Mouse (Mus musculus) midbrain, postnatal 0 days (tissue): Measurements from ENCODE around the gene Tbc1d1. TPM values are rescaled to one million over a fixed set of nuclear protein-coding genes. Genes with fewer than 3 reads are reported as not detected.
A peak's percentile ranks its signal among the peaks of the same experiment; 100 is the strongest.
"Not testable (repeated sequence)": the region's sequence is repeated elsewhere in the genome, so short reads cannot be mapped to it uniquely, and the experiment has no call there.

Source experiments
- ATAC-seq: fragments of 200-750 bp; cut with Nextera tagmentation; 2 replicates; pipeline ENCODE4 v1.8.0; 2017; ENCODE audit warnings: moderate number of reproducible peaks, mild to moderate bottlenecking, moderate TSS enrichment, moderate library complexity; ENCODE audit not compliant: low FRiP score
- DNase-seq: peaks from one replicate; pipeline ENCODE4 v3.0.0-alpha.2; 2015; ENCODE audit warnings: low spot score
- H3K27ac ChIP-seq: fragments of 300-500 bp; sonication (generic); 2 replicates; pipeline ENCODE4 v1.5.1; 2014; ENCODE audit warnings: low read depth, mild to moderate bottlenecking, low read length, mixed read lengths
- H3K27me3 ChIP-seq: fragments of 300-500 bp; sonication (generic); 2 replicates; pipeline ENCODE4 v1.6.1; 2014; ENCODE audit warnings: low read length, control low read depth, mixed read lengths; ENCODE audit not compliant: insufficient read depth
- H3K36me3 ChIP-seq: fragments of 300-500 bp; sonication (generic); 2 replicates; pipeline ENCODE4 v1.6.1; 2014; ENCODE audit warnings: low read length, control low read depth, mixed read lengths; ENCODE audit not compliant: insufficient read depth
- H3K4me1 ChIP-seq: fragments of 300-500 bp; sonication (generic); 2 replicates; pipeline ENCODE4 v1.6.1; 2014; ENCODE audit warnings: mild to moderate bottlenecking, control low read depth, antibody characterized with exemption, low read length, mixed read lengths; ENCODE audit not compliant: insufficient read depth
- H3K4me2 ChIP-seq: fragments of 300-500 bp; sonication (generic); 2 replicates; pipeline ENCODE4 v1.6.1; 2014; ENCODE audit warnings: low read depth, mild to moderate bottlenecking, low read length, mixed read lengths; ENCODE audit not compliant: poor library complexity, severe bottlenecking
- H3K4me3 ChIP-seq: fragments of 300-500 bp; sonication (generic); 2 replicates; pipeline ENCODE4 v1.5.1; 2014; ENCODE audit warnings: low read depth, mild to moderate bottlenecking, low read length, moderate library complexity
- H3K9ac ChIP-seq: fragments of 300-500 bp; sonication (generic); replicated peaks from 2 replicates; pipeline ENCODE4 v1.6.1; 2014; ENCODE audit warnings: mild to moderate bottlenecking, low read length, moderate library complexity, mixed read lengths; ENCODE audit not compliant: poor library complexity, severe bottlenecking
- H3K9me3 ChIP-seq: fragments of 300-500 bp; sonication (generic); 2 replicates; pipeline ENCODE4 v1.6.1; 2016; ENCODE audit warnings: low read length, control low read depth
- CTCF ChIP-seq: IDR thresholded peaks from 2 replicates; pipeline ENCODE4 v1.5.1; 2016; ENCODE audit warnings: antibody characterized with exemption, mild to moderate bottlenecking
- WGBS: fragments of 180-500 bp; shearing (Covaris S2); extraction: QIAGEN DNeasy Blood & Tissue Kit; methylation state at CpG from one replicate; pipeline ENCODE4 v1.1.7; 2014; 5-methylcytosine and 5-hydroxymethylcytosine counted together
- polyA plus RNA-seq: library from polyadenylated mRNA; unstranded; fragments of >200 nt; fragmentation: Nextera tagmentation; extraction: Ambion mirVana; gene quantifications from 2 replicates; pipeline ENCODE4 v1.2.1, GENCODE M21; 2015
- total RNA-seq: library from RNA; depleted of rRNA; stranded (reverse); fragments of >200 nt; gene quantifications from 2 replicates; pipeline ENCODE4 v1.2.3, GENCODE M21; 2014

The Tbc1d1 gene
- total and polyA plus RNA-seq, 2 experiments from 2014 or later: 5.6 to 11.3 TPM

DNA sequence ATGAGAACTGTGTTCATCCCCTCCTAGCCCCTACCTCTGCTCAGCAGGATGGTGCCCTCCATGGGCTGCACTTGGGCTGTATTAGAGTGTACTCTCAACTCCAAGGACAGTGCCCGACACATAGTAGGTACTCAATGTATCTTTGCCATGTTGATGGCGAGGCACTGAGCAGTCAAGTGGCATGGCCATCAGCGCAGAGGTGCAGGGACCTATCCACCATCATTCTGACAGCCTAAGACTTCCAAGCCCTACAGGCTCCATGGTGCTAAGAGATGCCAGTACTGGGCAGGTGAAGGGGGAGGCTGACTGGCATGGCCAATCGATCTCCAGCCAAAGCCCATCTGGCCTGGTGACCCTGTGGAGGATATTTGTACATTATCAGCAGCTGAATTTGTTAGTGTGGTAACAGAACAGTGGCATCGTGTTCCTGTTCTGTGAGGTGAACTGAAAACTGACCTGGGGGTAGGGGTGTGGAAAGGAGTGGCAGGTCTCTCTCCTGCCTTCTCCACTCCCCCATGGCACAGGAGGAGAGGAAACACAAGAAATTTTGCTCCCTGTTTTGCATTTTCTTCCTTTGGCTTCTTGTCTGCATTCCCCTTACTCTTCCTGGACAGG lies 169.7 kb downstream of the Tbc1d1 start:
- Histone ChIP-seq H3K27ac (no peak overlapping the region; the same call in 1 of the 2 replicates), H3K27me3 (no peaks in the 10 kb centered on the region), H3K36me3 (no peaks in the 10 kb centered on the region), H3K4me1 (no peaks in the 10 kb centered on the region), H3K4me3 (no peak overlapping the region), H3K9me3 (no peaks in the 10 kb centered on the region), H3K4me2 (no peak overlapping the region), H3K9ac (no peak overlapping the region)
- 85% methylated on average over 5 of the region's 5 CpGs for WGBS
- TF ChIP-seq CTCF: no peak
- no peak for DNase-seq
- ATAC-seq: no peak

DNA sequence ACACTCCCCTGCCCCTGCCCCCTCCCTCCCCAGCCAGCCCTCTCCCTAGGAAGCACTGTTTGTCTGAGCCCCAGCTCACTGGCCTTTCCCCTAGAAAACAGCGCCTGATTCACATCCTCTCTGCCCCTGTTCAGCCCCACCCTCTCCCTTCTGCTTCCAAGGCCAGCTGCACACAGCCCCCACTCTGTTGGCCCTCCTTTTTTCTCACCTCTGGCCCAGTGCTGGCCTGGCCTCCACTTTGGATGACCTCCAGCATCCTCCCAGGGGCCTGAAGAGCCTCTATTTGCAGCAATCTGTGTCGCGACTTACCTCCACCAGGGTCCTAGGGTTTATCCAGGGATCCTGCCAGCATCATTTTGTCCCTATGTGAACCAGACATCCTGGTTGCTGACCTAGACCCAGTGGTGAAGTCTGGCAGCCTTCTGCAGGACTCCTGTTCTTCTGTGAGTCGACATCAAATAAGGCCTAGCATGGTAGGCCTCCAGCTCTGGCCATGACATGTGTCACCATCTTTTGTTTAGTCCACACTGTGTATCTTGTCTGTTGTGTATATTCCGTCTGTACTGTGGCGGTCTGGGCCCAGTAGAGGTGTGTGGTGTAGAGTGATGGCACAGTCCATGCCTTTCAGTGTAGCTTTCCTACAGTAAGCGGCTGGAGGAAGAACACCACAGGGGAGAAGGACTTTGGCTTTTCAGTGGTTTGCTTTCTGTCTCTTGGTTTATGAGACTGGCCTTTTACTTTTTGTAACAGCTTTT lies 170.5 kb downstream of the Tbc1d1 start:
- TF ChIP-seq CTCF: no peak
- peak; percentile 42; the same call in 1 of the 2 replicates for ATAC-seq
- WGBS: 65% methylated on average over 7 of the region's 7 CpGs
- H3K27me3 ChIP-seq: no peaks in the 10 kb centered on the region
- H3K4me3 ChIP-seq: no peak overlapping the region
- H3K9me3 ChIP-seq: no peaks in the 10 kb centered on the region
- peak; percentile 21 for DNase-seq
- H3K27ac ChIP-seq: peak overlapping the region; percentile 62
- no peak overlapping the region for H3K9ac ChIP-seq
- no peak overlapping the region for H3K4me2 ChIP-seq
- H3K4me1 ChIP-seq: no peaks in the 10 kb centered on the region
- no peaks in the 10 kb centered on the region for H3K36me3 ChIP-seq

DNA sequence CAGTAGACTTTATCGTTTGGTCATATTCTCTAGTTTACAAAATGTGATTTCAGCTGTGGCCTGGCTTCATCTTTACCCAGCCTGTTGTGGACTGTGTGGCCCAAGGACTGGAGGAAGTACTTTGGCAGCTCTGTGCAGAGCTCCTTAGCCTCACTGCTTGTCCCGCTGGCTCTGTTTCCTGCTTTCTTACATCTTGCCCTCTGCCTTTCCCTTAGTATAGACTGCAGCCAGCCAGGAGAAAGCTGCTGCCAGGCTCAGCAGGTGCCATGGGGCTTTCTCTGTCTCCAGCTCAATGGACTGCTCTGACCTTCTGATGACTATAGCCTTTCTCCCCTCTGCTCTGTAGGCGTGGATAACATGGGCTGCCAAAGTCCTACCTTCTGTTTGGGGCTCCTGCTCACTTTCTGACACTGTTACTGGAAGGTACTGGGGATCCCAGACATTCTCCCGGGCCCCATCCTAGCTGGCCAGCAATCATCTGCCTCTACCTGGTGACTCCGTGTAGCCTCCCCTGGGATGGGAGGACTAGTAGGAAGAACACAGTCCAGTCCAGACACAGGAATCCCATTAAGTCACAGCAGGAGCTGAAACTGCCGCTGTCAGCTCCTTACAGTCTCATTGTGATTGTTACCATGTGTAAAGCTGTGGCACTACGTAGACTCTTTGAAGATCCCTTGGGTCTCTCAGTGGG lies 171.3 kb downstream of the Tbc1d1 start:
- Histone ChIP-seq H3K9ac (no peak overlapping the region), H3K27ac (peak overlapping the region; percentile 62), H3K9me3 (no peaks in the 10 kb centered on the region), H3K4me1 (no peaks in the 10 kb centered on the region), H3K27me3 (no peaks in the 10 kb centered on the region), H3K36me3 (no peaks in the 10 kb centered on the region), H3K4me2 (no peak overlapping the region), H3K4me3 (no peak overlapping the region)
- peak; percentile 46 for DNase-seq
- ATAC-seq: no peak
- no peak for TF ChIP-seq CTCF
- 60% methylated on average over 7 of the region's 7 CpGs for WGBS

DNA sequence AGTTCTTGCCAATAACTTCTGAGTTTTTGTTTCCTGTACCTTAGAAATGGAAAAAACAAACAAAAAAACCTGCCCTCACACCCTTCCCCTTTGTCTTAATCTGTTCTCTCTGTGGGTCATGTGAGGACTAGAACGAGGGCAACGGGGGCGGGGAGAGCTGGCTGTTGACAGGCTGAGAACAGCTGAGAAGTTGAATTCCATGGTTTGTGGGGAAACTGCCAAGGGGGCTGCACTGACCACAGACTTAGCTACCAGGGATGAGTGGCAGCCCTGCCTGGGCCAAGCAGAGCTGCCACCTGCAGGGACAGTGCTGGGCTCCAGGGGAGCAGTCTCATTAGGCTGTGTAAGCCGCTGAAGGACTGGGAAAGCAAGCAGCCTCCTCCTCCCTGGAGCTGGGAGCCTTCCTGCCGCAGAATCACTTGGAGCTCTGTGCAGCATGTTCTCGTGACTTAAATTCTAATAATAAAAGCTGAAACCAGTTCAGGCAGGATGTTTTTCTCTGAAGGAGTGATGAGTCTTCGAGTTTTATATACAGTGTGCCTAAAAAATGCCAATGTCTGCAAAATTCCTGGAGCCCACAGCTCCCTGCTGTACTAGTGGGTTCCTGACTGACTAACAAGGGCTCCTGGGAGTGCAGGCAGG lies 180.8 kb downstream of the Tbc1d1 start:
- no peaks in the 10 kb centered on the region for H3K36me3 ChIP-seq
- peak; percentile 52 for TF ChIP-seq CTCF
- ATAC-seq: peak; percentile 87
- 10% methylated on average over 7 of the region's 7 CpGs for WGBS
- no peaks in the 10 kb centered on the region for H3K9me3 ChIP-seq
- peak overlapping the region; percentile 68 for H3K27ac ChIP-seq
- no peaks in the 10 kb centered on the region for H3K4me1 ChIP-seq
- DNase-seq: peak; percentile 89
- no peaks in the 10 kb centered on the region for H3K27me3 ChIP-seq
- no peak overlapping the region for H3K4me2 ChIP-seq
- H3K4me3 ChIP-seq: no peak overlapping the region
- 0 out of 2 replicates have a peak overlapping the region, but pooled peaks have one; percentile 25 for H3K9ac ChIP-seq

DNA sequence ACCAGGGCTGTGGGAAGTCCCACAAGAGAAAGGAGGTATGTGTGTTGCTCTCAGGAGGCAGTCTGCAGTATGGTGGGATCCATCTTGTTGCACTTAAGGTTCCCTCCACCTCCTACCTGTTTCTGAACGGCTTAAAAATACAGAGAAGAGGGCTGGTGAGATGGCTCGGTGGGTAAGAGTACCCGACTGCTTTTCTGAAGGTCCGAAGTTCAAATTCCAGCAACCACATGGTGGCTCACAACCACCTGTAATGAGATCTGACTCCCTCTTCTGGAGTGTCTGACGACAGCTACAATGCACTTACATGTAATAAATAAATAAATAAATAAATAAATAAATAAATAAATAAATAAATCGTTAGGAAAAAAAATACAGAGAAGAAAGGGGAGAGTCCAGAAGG lies 182.7 kb downstream of the Tbc1d1 start:
- not testable (repeated sequence) for H3K27me3 ChIP-seq, H3K4me3 ChIP-seq, H3K36me3 ChIP-seq, H3K4me1 ChIP-seq, DNase-seq, ATAC-seq, H3K9me3 ChIP-seq, H3K9ac ChIP-seq, H3K27ac ChIP-seq, H3K4me2 ChIP-seq
- 86% methylated on average over 6 of the region's 6 CpGs for WGBS
